Mouse (Mus musculus) embryonic fibroblast, embryonic 13.5 days (primary cell): ENCODE measurements around the gene Itgb7.

Experiments
- CTCF ChIP-seq: IDR thresholded peaks from 2 replicates; pipeline ENCODE4 v1.5.1; 2011; ENCODE audit warnings: mild to moderate bottlenecking, control low read depth, low read length, moderate library complexity, borderline replicate concordance; ENCODE audit not compliant: insufficient read depth
- POLR2A ChIP-seq: IDR thresholded peaks from 2 replicates; pipeline ENCODE4 v1.6.1; 2011; ENCODE audit warnings: low read depth, mild to moderate bottlenecking, control low read depth, low read length, moderate library complexity

DNA sequence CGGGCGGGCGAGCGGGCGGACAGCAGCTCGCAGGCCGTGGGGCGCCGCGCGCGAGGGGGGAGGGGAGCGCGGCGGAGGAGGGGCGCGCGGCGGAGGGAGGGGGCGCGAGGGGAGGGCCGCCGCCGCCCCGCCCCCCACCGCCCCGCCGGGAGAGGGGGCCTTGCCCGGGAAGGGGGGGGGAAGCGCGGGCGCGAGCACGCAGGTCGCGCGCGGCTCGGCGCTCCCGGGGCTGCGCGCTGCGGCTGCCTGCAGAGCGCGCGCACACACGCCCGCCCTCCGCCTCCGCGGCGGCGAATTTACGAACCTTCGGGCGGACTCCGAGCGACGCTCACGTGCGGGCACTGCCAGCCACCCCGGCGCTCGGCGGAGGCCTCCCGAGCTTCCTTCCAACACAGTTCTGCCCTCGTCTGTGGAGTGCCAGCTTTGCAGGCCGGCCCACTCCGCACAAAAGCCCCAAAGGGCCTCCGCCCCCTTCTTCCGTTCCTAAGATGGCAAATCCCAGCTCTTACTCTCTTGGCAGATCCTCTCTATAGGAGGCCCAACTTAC lies 27.8 kb downstream of the Itgb7 start:
- TF ChIP-seq CTCF (no peak), POLR2A (peak; percentile 66)
